Mouse (Mus musculus): Measurements from ENCODE around the gene Myh10.
A peak's percentile ranks its signal among the peaks of the same experiment; 100 is the strongest.
"Not testable (repeated sequence)": the region's sequence is repeated elsewhere in the genome, so short reads cannot be mapped to it uniquely, and the experiment has no call there.

Myh10 gene

GRCm38 (mm10) chr11:68790720-68791119, 99.4 kb downstream of the Myh10 start:
- no peak for DNase-seq (ENCODE audit: low read depth, low spot score)

- no peak for DNase-seq (ENCODE audit: low read depth, low spot score)
Measured at GRCm38 (mm10) chr11:68791794-68792193, 100.4 kb downstream of the Myh10 start.

GRCm38 (mm10) chr11:68798258-68798657, 106.9 kb downstream of the Myh10 start:
- DNase-seq (ENCODE audit: low read depth, low spot score): no peak

- no peak for DNase-seq (ENCODE audit: low read depth, low spot score)
Measured at GRCm38 (mm10) chr11:68805148-68805547, 113.8 kb downstream of the Myh10 start.

GRCm38 (mm10) chr11:68807787-68808186, 116.4 kb downstream of the Myh10 start:
- DNase-seq (ENCODE audit: low read depth, low spot score): peak; percentile 38

GRCm38 (mm10) chr11:68811881-68812577, 120.7 kb downstream of the Myh10 start:
- no peak for DNase-seq (ENCODE audit: low read depth, low spot score)

- no peak for DNase-seq (ENCODE audit: low read depth, low spot score)
Measured at GRCm38 (mm10) chr11:68818416-68818815, 127.1 kb downstream of the Myh10 start.

GRCm38 (mm10) chr11:68819226-68819805, 128.0 kb downstream of the Myh10 start:
- no peak for DNase-seq (ENCODE audit: low read depth, low spot score)

GRCm38 (mm10) chr11:68822326-68822725, 131.0 kb downstream of the Myh10 start:
- no peak for DNase-seq (ENCODE audit: low read depth, low spot score)

GRCm38 (mm10) chr11:68826735-68827134, 135.4 kb downstream of the Myh10 start:
- no peak for DNase-seq (ENCODE audit: low read depth, low spot score)

- DNase-seq (ENCODE audit: low read depth, low spot score): not testable (repeated sequence)
Measured at GRCm38 (mm10) chr11:68831580-68831979, 140.2 kb downstream of the Myh10 start.

- DNase-seq (ENCODE audit: low read depth, low spot score): no peak
Measured at GRCm38 (mm10) chr11:68832793-68833192, 141.4 kb downstream of the Myh10 start.

- DNase-seq (ENCODE audit: low read depth, low spot score): no peak
Measured at GRCm38 (mm10) chr11:68833593-68833992, 142.2 kb downstream of the Myh10 start.

- DNase-seq (ENCODE audit: low read depth, low spot score): no peak
Measured at GRCm38 (mm10) chr11:68835034-68835433, 143.7 kb downstream of the Myh10 start.

- DNase-seq (ENCODE audit: low read depth, low spot score): no peak
Measured at GRCm38 (mm10) chr11:68839606-68840005, 148.2 kb downstream of the Myh10 start.

GRCm38 (mm10) chr11:68850862-68851261, 159.5 kb downstream of the Myh10 start:
- no peak for DNase-seq (ENCODE audit: low read depth, low spot score)

- peak; percentile 22 for DNase-seq (ENCODE audit: low read depth, low spot score)
Measured at GRCm38 (mm10) chr11:68851644-68852485, 160.5 kb downstream of the Myh10 start.

- DNase-seq (ENCODE audit: low read depth, low spot score): no peak
Measured at GRCm38 (mm10) chr11:68852486-68852901, 161.1 kb downstream of the Myh10 start.

GRCm38 (mm10) chr11:68852932-68853409, 161.6 kb downstream of the Myh10 start:
- peak; percentile 99 for DNase-seq (ENCODE audit: low read depth, low spot score)

- DNase-seq (ENCODE audit: low read depth, low spot score): peak; percentile 55
Measured at GRCm38 (mm10) chr11:68853611-68854401, 162.4 kb downstream of the Myh10 start.

- DNase-seq (ENCODE audit: low read depth, low spot score): no peak
Measured at GRCm38 (mm10) chr11:68854621-68855020, 163.3 kb downstream of the Myh10 start.
